Mouse (Mus musculus): ENCODE data around the gene Wfdc8. TPM values are rescaled to one million over a fixed set of nuclear protein-coding genes. Genes with fewer than 3 reads are reported as not detected.

Wfdc8 gene
- total and polyA plus RNA-seq, 2 experiments from 2014 or later = not detected

GRCm38 (mm10) chr2:164549963-164550894, 63.2 kb downstream of the Wfdc8 start:
- Histone ChIP-seq H3K9me3 (replicated peaks; ENCODE audit: control insufficient read depth, low read length) (no peaks in the 10 kb centered on the region), H3K4me2 (ENCODE audit: low read depth, low read length) (no peak overlapping the region), H3K36me3 (replicated peaks; ENCODE audit: control insufficient read depth, insufficient read depth, low read length) (no peaks in the 10 kb centered on the region), H3K9ac (replicated peaks; ENCODE audit: low read depth, low read length) (no peak overlapping the region), H3K27me3 (ENCODE audit: control insufficient read depth, insufficient read depth, low read length) (0 out of 2 replicates have a peak, but pooled peaks cover 11% of the 10 kb centered on the region), H3K4me1 (ENCODE audit: control insufficient read depth, insufficient read depth) (no peaks in the 10 kb centered on the region), H3K27ac (ENCODE audit: low read depth) (no peak overlapping the region), H3K4me3 (ENCODE audit: low read depth, low read length) (no peak overlapping the region)
- no peak for DNase-seq (ENCODE audit: low spot score)
- TF ChIP-seq CTCF (IDR thresholded peaks at IDR 0.05; ENCODE audit: low read depth) = no peak
- no peak for TF ChIP-seq EP300 (IDR thresholded peaks at IDR 0.05; ENCODE audit: low read depth)
- WGBS = 18% methylated on average over 10 of the region's 10 CpGs
- no peak for ATAC-seq (ENCODE audit: insufficient read depth, low read depth)

DNA sequence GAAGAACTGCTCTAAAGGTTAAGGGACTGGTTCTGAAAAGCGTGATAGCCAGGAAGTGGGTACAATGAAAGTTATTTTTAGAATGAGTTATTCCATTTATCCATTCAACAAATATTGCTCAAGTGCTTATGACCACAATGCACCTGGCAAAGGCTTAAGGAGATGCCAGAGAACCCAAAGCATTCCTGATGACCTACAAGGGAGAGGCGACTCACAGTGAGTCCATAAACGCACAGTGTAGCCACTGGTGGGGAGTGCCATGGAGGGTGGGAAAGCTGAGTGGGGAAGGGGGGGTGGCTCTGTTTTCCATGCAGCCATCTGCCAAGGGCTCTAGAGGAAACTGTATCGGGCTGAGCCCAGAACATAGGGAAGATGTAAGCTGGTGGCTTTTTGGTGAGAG, 64.1 kb downstream of the Wfdc8 start:
- no peak for ATAC-seq (ENCODE audit: insufficient read depth, low read depth)
- Histone ChIP-seq H3K4me1 (ENCODE audit: control insufficient read depth, insufficient read depth) (no peaks in the 10 kb centered on the region), H3K4me3 (ENCODE audit: low read depth, low read length) (no peak overlapping the region), H3K9ac (replicated peaks; ENCODE audit: low read depth, low read length) (no peak overlapping the region), H3K27me3 (ENCODE audit: control insufficient read depth, insufficient read depth, low read length) (0 out of 2 replicates have a peak, but pooled peaks cover 11% of the 10 kb centered on the region), H3K27ac (ENCODE audit: low read depth) (no peak overlapping the region), H3K9me3 (replicated peaks; ENCODE audit: control insufficient read depth, low read length) (no peaks in the 10 kb centered on the region), H3K4me2 (ENCODE audit: low read depth, low read length) (no peak overlapping the region), H3K36me3 (replicated peaks; ENCODE audit: control insufficient read depth, insufficient read depth, low read length) (no peaks in the 10 kb centered on the region)
- no peak for TF ChIP-seq EP300 (IDR thresholded peaks at IDR 0.05; ENCODE audit: low read depth)
- TF ChIP-seq CTCF (IDR thresholded peaks at IDR 0.05; ENCODE audit: low read depth) = no peak
- 33% methylated on average over 4 of the region's 4 CpGs for WGBS
- no peak for DNase-seq (ENCODE audit: low spot score)

Other genes with a start within 250 kb of the Wfdc8 start
Only the 30 nearest of the 33 such genes appear.
- not detected in 2 replicates for gene Rbpjl, start 210.5 kb downstream of the Wfdc8 start, total RNA-seq (2014; rRNA removed; ENCODE audit: low replicate concordance)
- 0.04 and 0.05 TPM in 2 replicates for gene Rbpjl, start 210.5 kb downstream of the Wfdc8 start, polyA plus RNA-seq (2015; fragmentation: Nextera tagmentation; extraction: Ambion mirVana)
- gene Matn4, start 208.5 kb downstream of the Wfdc8 start, total RNA-seq (2014; rRNA removed; ENCODE audit: low replicate concordance) = 1.7 and 3.3 TPM in 2 replicates
- 1.1 and 1.5 TPM in 2 replicates for gene Matn4, start 208.5 kb downstream of the Wfdc8 start, polyA plus RNA-seq (2015; fragmentation: Nextera tagmentation; extraction: Ambion mirVana)
- 42.2 and 46.5 TPM in 2 replicates for gene Sdc4, start 169.7 kb downstream of the Wfdc8 start, total RNA-seq (2014; rRNA removed; ENCODE audit: low replicate concordance)
- gene Sdc4, start 169.7 kb downstream of the Wfdc8 start, polyA plus RNA-seq (2015; fragmentation: Nextera tagmentation; extraction: Ambion mirVana) = 30.4 and 30.7 TPM in 2 replicates
- gene Sys1, start 156.7 kb downstream of the Wfdc8 start, total RNA-seq (2014; rRNA removed; ENCODE audit: low replicate concordance) = 71.8 and 87.9 TPM in 2 replicates
- 37.6 and 39.1 TPM in 2 replicates for gene Sys1, start 156.7 kb downstream of the Wfdc8 start, polyA plus RNA-seq (2015; fragmentation: Nextera tagmentation; extraction: Ambion mirVana)
- gene Gm20458, start 152.7 kb downstream of the Wfdc8 start, total RNA-seq (2014; rRNA removed; ENCODE audit: low replicate concordance) = 6.7 and 34.3 TPM in 2 replicates
- gene Gm20458, start 152.7 kb downstream of the Wfdc8 start, polyA plus RNA-seq (2015; fragmentation: Nextera tagmentation; extraction: Ambion mirVana) = 15.4 and 15.5 TPM in 2 replicates
- not detected in 2 replicates for gene Trp53tg5, start 139.9 kb downstream of the Wfdc8 start, total RNA-seq (2014; rRNA removed; ENCODE audit: low replicate concordance)
- not detected in 2 replicates for gene Trp53tg5, start 139.9 kb downstream of the Wfdc8 start, polyA plus RNA-seq (2015; fragmentation: Nextera tagmentation; extraction: Ambion mirVana)
- 22.3 and 26.6 TPM in 2 replicates for gene Dbndd2, start 127.5 kb downstream of the Wfdc8 start, total RNA-seq (2014; rRNA removed; ENCODE audit: low replicate concordance)
- 16.8 and 16.9 TPM in 2 replicates for gene Dbndd2, start 127.5 kb downstream of the Wfdc8 start, polyA plus RNA-seq (2015; fragmentation: Nextera tagmentation; extraction: Ambion mirVana)
- 45.0 and 51.0 TPM in 2 replicates for gene Pigt, start 116.1 kb downstream of the Wfdc8 start, total RNA-seq (2014; rRNA removed; ENCODE audit: low replicate concordance)
- 30.9 and 32.0 TPM in 2 replicates for gene Pigt, start 116.1 kb downstream of the Wfdc8 start, polyA plus RNA-seq (2015; fragmentation: Nextera tagmentation; extraction: Ambion mirVana)
- 2.9 and 8.5 TPM in 2 replicates for gene Wfdc2, start 51.2 kb downstream of the Wfdc8 start, total RNA-seq (2014; rRNA removed; ENCODE audit: low replicate concordance)
- gene Wfdc2, start 51.2 kb downstream of the Wfdc8 start, polyA plus RNA-seq (2015; fragmentation: Nextera tagmentation; extraction: Ambion mirVana) = 0.74 and 23.0 TPM in 2 replicates
- gene Spint3, start 40.2 kb downstream of the Wfdc8 start, total RNA-seq (2014; rRNA removed; ENCODE audit: low replicate concordance) = not detected in 2 replicates
- not detected in 2 replicates for gene Spint3, start 40.2 kb downstream of the Wfdc8 start, polyA plus RNA-seq (2015; fragmentation: Nextera tagmentation; extraction: Ambion mirVana)
- not detected in 2 replicates for gene Wfdc6a, start 28.2 kb downstream of the Wfdc8 start, total RNA-seq (2014; rRNA removed; ENCODE audit: low replicate concordance)
- gene Wfdc6a, start 28.2 kb downstream of the Wfdc8 start, polyA plus RNA-seq (2015; fragmentation: Nextera tagmentation; extraction: Ambion mirVana) = 0.25 and 0.30 TPM in 2 replicates
- gene Eppin, start 20.0 kb downstream of the Wfdc8 start, total RNA-seq (2014; rRNA removed; ENCODE audit: low replicate concordance) = not detected in 2 replicates
- gene Eppin, start 20.0 kb downstream of the Wfdc8 start, polyA plus RNA-seq (2015; fragmentation: Nextera tagmentation; extraction: Ambion mirVana) = not detected in 2 replicates
- gene Wfdc6b, start 104 bp downstream of the Wfdc8 start, total RNA-seq (2014; rRNA removed; ENCODE audit: low replicate concordance) = not detected in 2 replicates
- gene Wfdc6b, start 104 bp downstream of the Wfdc8 start, polyA plus RNA-seq (2015; fragmentation: Nextera tagmentation; extraction: Ambion mirVana) = not detected in 2 replicates
- not detected in 2 replicates for gene Wfdc16, start 25.2 kb upstream of the Wfdc8 start, total RNA-seq (2014; rRNA removed; ENCODE audit: low replicate concordance)
- gene Wfdc16, start 25.2 kb upstream of the Wfdc8 start, polyA plus RNA-seq (2015; fragmentation: Nextera tagmentation; extraction: Ambion mirVana) = not detected in 2 replicates
- gene Wfdc10, start 42.4 kb upstream of the Wfdc8 start, total RNA-seq (2014; rRNA removed; ENCODE audit: low replicate concordance) = not detected in 2 replicates
- not detected in 2 replicates for gene Wfdc10, start 42.4 kb upstream of the Wfdc8 start, polyA plus RNA-seq (2015; fragmentation: Nextera tagmentation; extraction: Ambion mirVana)
- gene Wfdc9, start 43.0 kb upstream of the Wfdc8 start, total RNA-seq (2014; rRNA removed; ENCODE audit: low replicate concordance) = not detected in 2 replicates
- gene Wfdc9, start 43.0 kb upstream of the Wfdc8 start, polyA plus RNA-seq (2015; fragmentation: Nextera tagmentation; extraction: Ambion mirVana) = not detected in 2 replicates
- gene Wfdc11, start 60.5 kb upstream of the Wfdc8 start, total RNA-seq (2014; rRNA removed; ENCODE audit: low replicate concordance) = not detected in 2 replicates
- not detected in 2 replicates for gene Wfdc11, start 60.5 kb upstream of the Wfdc8 start, polyA plus RNA-seq (2015; fragmentation: Nextera tagmentation; extraction: Ambion mirVana)
- gene Wfdc13, start 71.5 kb upstream of the Wfdc8 start, total RNA-seq (2014; rRNA removed; ENCODE audit: low replicate concordance) = not detected in 2 replicates
- gene Wfdc13, start 71.5 kb upstream of the Wfdc8 start, polyA plus RNA-seq (2015; fragmentation: Nextera tagmentation; extraction: Ambion mirVana) = not detected in 2 replicates
- gene Spint4, start 84.9 kb upstream of the Wfdc8 start, total RNA-seq (2014; rRNA removed; ENCODE audit: low replicate concordance) = not detected in 2 replicates
- not detected in 2 replicates for gene Spint4, start 84.9 kb upstream of the Wfdc8 start, polyA plus RNA-seq (2015; fragmentation: Nextera tagmentation; extraction: Ambion mirVana)
- gene Spint5, start 101.7 kb upstream of the Wfdc8 start, total RNA-seq (2014; rRNA removed; ENCODE audit: low replicate concordance) = not detected in 2 replicates
- not detected in 2 replicates for gene Spint5, start 101.7 kb upstream of the Wfdc8 start, polyA plus RNA-seq (2015; fragmentation: Nextera tagmentation; extraction: Ambion mirVana)
- not detected in 2 replicates for gene Wfdc3, start 132.3 kb upstream of the Wfdc8 start, total RNA-seq (2014; rRNA removed; ENCODE audit: low replicate concordance)
- 0.46 and 0.51 TPM in 2 replicates for gene Wfdc3, start 132.3 kb upstream of the Wfdc8 start, polyA plus RNA-seq (2015; fragmentation: Nextera tagmentation; extraction: Ambion mirVana)
- gene Dnttip1, start 132.4 kb upstream of the Wfdc8 start, total RNA-seq (2014; rRNA removed; ENCODE audit: low replicate concordance) = 8.9 and 19.1 TPM in 2 replicates
- gene Dnttip1, start 132.4 kb upstream of the Wfdc8 start, polyA plus RNA-seq (2015; fragmentation: Nextera tagmentation; extraction: Ambion mirVana) = 42.8 and 43.3 TPM in 2 replicates
- gene Ube2c, start 156.3 kb upstream of the Wfdc8 start, total RNA-seq (2014; rRNA removed; ENCODE audit: low replicate concordance) = 175 and 320 TPM in 2 replicates
- gene Ube2c, start 156.3 kb upstream of the Wfdc8 start, polyA plus RNA-seq (2015; fragmentation: Nextera tagmentation; extraction: Ambion mirVana) = 116 and 117 TPM in 2 replicates
- 4.9 and 5.0 TPM in 2 replicates for gene Tnnc2, start 166.3 kb upstream of the Wfdc8 start, total RNA-seq (2014; rRNA removed; ENCODE audit: low replicate concordance)
- gene Tnnc2, start 166.3 kb upstream of the Wfdc8 start, polyA plus RNA-seq (2015; fragmentation: Nextera tagmentation; extraction: Ambion mirVana) = 0.18 and 0.25 TPM in 2 replicates
- gene Snx21, start 172.2 kb upstream of the Wfdc8 start, total RNA-seq (2014; rRNA removed; ENCODE audit: low replicate concordance) = 46.4 and 98.1 TPM in 2 replicates
- gene Snx21, start 172.2 kb upstream of the Wfdc8 start, polyA plus RNA-seq (2015; fragmentation: Nextera tagmentation; extraction: Ambion mirVana) = 29.8 and 30.8 TPM in 2 replicates
- 10.6 and 28.9 TPM in 2 replicates for gene Acot8, start 191.3 kb upstream of the Wfdc8 start, total RNA-seq (2014; rRNA removed; ENCODE audit: low replicate concordance)
- gene Acot8, start 191.3 kb upstream of the Wfdc8 start, polyA plus RNA-seq (2015; fragmentation: Nextera tagmentation; extraction: Ambion mirVana) = 11.4 and 14.1 TPM in 2 replicates
- gene Zswim3, start 191.5 kb upstream of the Wfdc8 start, total RNA-seq (2014; rRNA removed; ENCODE audit: low replicate concordance) = 0.93 and 2.8 TPM in 2 replicates
- 3.3 and 3.4 TPM in 2 replicates for gene Zswim3, start 191.5 kb upstream of the Wfdc8 start, polyA plus RNA-seq (2015; fragmentation: Nextera tagmentation; extraction: Ambion mirVana)
- 5.4 TPM in 2 replicates for gene Zswim1, start 209.1 kb upstream of the Wfdc8 start, total RNA-seq (2014; rRNA removed; ENCODE audit: low replicate concordance)
- gene Zswim1, start 209.1 kb upstream of the Wfdc8 start, polyA plus RNA-seq (2015; fragmentation: Nextera tagmentation; extraction: Ambion mirVana) = 7.0 and 7.4 TPM in 2 replicates
- gene Spata25, start 214.9 kb upstream of the Wfdc8 start, total RNA-seq (2014; rRNA removed; ENCODE audit: low replicate concordance) = not detected in 2 replicates
- gene Spata25, start 214.9 kb upstream of the Wfdc8 start, polyA plus RNA-seq (2015; fragmentation: Nextera tagmentation; extraction: Ambion mirVana) = not detected in 2 replicates
- gene Ctsa, start 219.2 kb upstream of the Wfdc8 start, total RNA-seq (2014; rRNA removed; ENCODE audit: low replicate concordance) = 259 and 263 TPM in 2 replicates
- 133 and 134 TPM in 2 replicates for gene Ctsa, start 219.2 kb upstream of the Wfdc8 start, polyA plus RNA-seq (2015; fragmentation: Nextera tagmentation; extraction: Ambion mirVana)

All from heart, postnatal 0 days (tissue).